ENCODE assay signal across 25 mouse cellular contexts in genomic region chr6:131373160-131373559, GRCm38 (mm10).
"Had no signal": no experiment of that assay in that cellular context is flagged by ENCODE, and none has a peak within 500 bp of the region (broad histone marks: within the 10 kb centered on the region; RNA-seq: fewer than 3 reads in every experiment).

No protein-coding gene starts in this region.

- H3K4me1 ChIP-seq: hindbrain, embryonic 13.5 days; hindbrain, embryonic 15.5 days; limb, embryonic 10.5 days; limb, embryonic 12.5 days had no signal

- H3K27ac ChIP-seq: heart, embryonic 10.5 days; hindbrain, embryonic 13.5 days; hindbrain, embryonic 15.5 days; hindbrain, postnatal 0 days; kidney, embryonic 15.5 days; kidney, postnatal 0 days; layer of hippocampus, adult 2 months; left cerebral cortex, adult 2 months; limb, embryonic 10.5 days; limb, embryonic 12.5 days; liver, embryonic 13.5 days; liver, embryonic 15.5 days had no signal

- H3K27me3 ChIP-seq: heart, embryonic 12.5 days; hindbrain, embryonic 13.5 days; hindbrain, embryonic 15.5 days; kidney, embryonic 15.5 days; limb, embryonic 12.5 days; liver, embryonic 13.5 days; liver, embryonic 15.5 days had no signal

- ATAC-seq: hindbrain, postnatal 0 days; intestine, embryonic 16.5 days had no signal

- H3K9ac ChIP-seq: heart, embryonic 12.5 days; hindbrain, embryonic 13.5 days; hindbrain, embryonic 15.5 days; kidney, embryonic 15.5 days; limb, embryonic 12.5 days; liver, embryonic 13.5 days; liver, embryonic 15.5 days had no signal

- H3K4me2 ChIP-seq: heart, embryonic 12.5 days; hindbrain, embryonic 13.5 days; hindbrain, embryonic 15.5 days; kidney, embryonic 15.5 days; limb, embryonic 12.5 days; liver, embryonic 11.5 days; liver, embryonic 13.5 days; liver, embryonic 15.5 days had no signal

- H3K9me3 ChIP-seq: heart, embryonic 10.5 days; heart, embryonic 12.5 days; hindbrain, embryonic 13.5 days; hindbrain, embryonic 15.5 days; kidney, embryonic 15.5 days; limb, embryonic 10.5 days; limb, embryonic 12.5 days; liver, embryonic 13.5 days; liver, embryonic 15.5 days had no signal

- H3K4me3 ChIP-seq: heart, embryonic 10.5 days; heart, embryonic 12.5 days; hindbrain, embryonic 13.5 days; hindbrain, embryonic 15.5 days; kidney, embryonic 15.5 days; layer of hippocampus, adult 2 months; left cerebral cortex, adult 2 months; limb, embryonic 10.5 days; limb, embryonic 12.5 days; liver, embryonic 13.5 days; liver, embryonic 15.5 days had no signal

- DNase-seq: gastrocnemius, postnatal 25 days; heart, adult 18-20 months; heart, postnatal 14 days; heart, postnatal 36 days; kidney, adult 11 months; kidney, adult 2 months; kidney, adult 9 months; kidney, postnatal 14 days; kidney, postnatal 4 days; liver; liver, embryonic 13.5 days had no signal
